Mouse (Mus musculus) hindbrain, embryonic 11.5 days (tissue): Measurements from ENCODE around the gene Has1. TPM values are rescaled to one million over a fixed set of nuclear protein-coding genes. Genes with fewer than 3 reads are reported as not detected.

Experiments used
- ATAC-seq: fragments of 200-750 bp; cut with Nextera tagmentation; 2 replicates; pipeline ENCODE4 v1.8.0; 2017; ENCODE audit warnings: mild to moderate bottlenecking, moderate TSS enrichment, moderate library complexity; ENCODE audit not compliant: low FRiP score
- DNase-seq: peaks from one replicate; pipeline ENCODE4 v3.0.0-alpha.2; 2015; ENCODE audit warnings: low spot score
- H3K27ac ChIP-seq: fragments of 300-500 bp; sonication (generic); 2 replicates; pipeline ENCODE4 v1.5.1; 2014; ENCODE audit warnings: mild to moderate bottlenecking, low read depth, low read length
- H3K27me3 ChIP-seq: fragments of 300-500 bp; sonication (generic); 2 replicates; pipeline ENCODE4 v1.6.1; 2014; ENCODE audit warnings: mild to moderate bottlenecking, low read length, moderate library complexity, mixed read lengths; ENCODE audit not compliant: control insufficient read depth, insufficient read depth
- H3K36me3 ChIP-seq: fragments of 300-500 bp; sonication (generic); 2 replicates; pipeline ENCODE4 v1.6.1; 2014; ENCODE audit warnings: mild to moderate bottlenecking, low read length, moderate library complexity, mixed read lengths; ENCODE audit not compliant: control insufficient read depth, insufficient read depth
- H3K4me1 ChIP-seq: fragments of 300-500 bp; sonication (generic); replicated peaks from 2 replicates; pipeline ENCODE4 v1.6.1; 2014; ENCODE audit warnings: low read length, mixed read lengths; ENCODE audit not compliant: control insufficient read depth, insufficient read depth
- H3K4me2 ChIP-seq: fragments of 300-500 bp; sonication (generic); replicated peaks from 2 replicates; pipeline ENCODE4 v1.6.1; 2014; ENCODE audit warnings: mild to moderate bottlenecking, low read depth, low read length
- H3K4me3 ChIP-seq: fragments of 300-500 bp; sonication (generic); 2 replicates; pipeline ENCODE4 v1.5.1; 2014; ENCODE audit warnings: low read depth, low read length
- H3K9ac ChIP-seq: fragments of 300-500 bp; sonication (generic); 2 replicates; pipeline ENCODE4 v1.6.1; 2014; ENCODE audit warnings: low read depth, low read length
- H3K9me3 ChIP-seq: fragments of 300-500 bp; sonication (generic); 2 replicates; pipeline ENCODE4 v1.6.1; 2016; ENCODE audit warnings: low read length; ENCODE audit not compliant: control insufficient read depth
- WGBS: fragments of 180-500 bp; shearing (Covaris S2); extraction: QIAGEN DNeasy Blood & Tissue Kit; methylation state at CpG from one replicate; pipeline ENCODE4 v1.1.7; 2014; 5-methylcytosine and 5-hydroxymethylcytosine counted together
- polyA plus RNA-seq: library from polyadenylated mRNA; unstranded; fragments of >200 nt; fragmentation: Nextera tagmentation; extraction: Ambion mirVana; gene quantifications from 2 replicates; pipeline ENCODE4 v1.2.1, GENCODE M21; 2014

Gene Has1
- polyA plus RNA-seq, 1 experiment from 2014 or later = 2.6 TPM

GRCm38 (mm10) chr17:17837426-17837825 lies 17.6 kb downstream of the Has1 start:
- Histone ChIP-seq H3K27me3 (no peaks in the 10 kb centered on the region), H3K4me1 (peaks cover 10% of the 10 kb centered on the region)

GRCm38 (mm10) chr17:17836101-17836500 lies 18.9 kb downstream of the Has1 start:
- 82% methylated on average over 5 of the region's 5 CpGs for WGBS
- no peak overlapping the region for H3K4me3 ChIP-seq
- H3K4me2 ChIP-seq = no peak overlapping the region
- H3K27ac ChIP-seq = no peak overlapping the region
- ATAC-seq (no peak), DNase-seq (no peak)
- H3K36me3 ChIP-seq = peaks cover 5% of the 10 kb centered on the region; the same call in 1 of the 2 replicates
- no peak overlapping the region for H3K9ac ChIP-seq
- H3K4me1 ChIP-seq = peaks cover 14% of the 10 kb centered on the region
- no peaks in the 10 kb centered on the region for H3K9me3 ChIP-seq
- no peaks in the 10 kb centered on the region for H3K27me3 ChIP-seq

More at GRCm38 (mm10) chr17:17837426-17837825, 17.6 kb downstream of the Has1 start:
- DNase-seq (no peak), ATAC-seq (peak; percentile 4; the same call in 1 of the 2 replicates)
- H3K36me3 ChIP-seq = no peaks in the 10 kb centered on the region
- no peaks in the 10 kb centered on the region for H3K9me3 ChIP-seq
- peak overlapping the region; percentile 36; the same call in 1 of the 2 replicates for H3K4me3 ChIP-seq
- H3K4me2 ChIP-seq = peak overlapping the region; percentile 56
- peak overlapping the region; percentile 67; the same call in 1 of the 2 replicates for H3K27ac ChIP-seq
- peak overlapping the region; percentile 53; the same call in 1 of the 2 replicates for H3K9ac ChIP-seq
- WGBS = 13% methylated on average over 13 of the region's 13 CpGs

GRCm38 (mm10) chr17:17834896-17835295 lies 20.1 kb downstream of the Has1 start:
- WGBS = 16% methylated on average over 1 of the region's 1 CpGs
- peaks cover 8% of the 10 kb centered on the region; the same call in 1 of the 2 replicates for H3K36me3 ChIP-seq
- H3K4me2 ChIP-seq = no peak overlapping the region
- H3K9me3 ChIP-seq = no peaks in the 10 kb centered on the region
- ATAC-seq (no peak), DNase-seq (no peak)
- peaks cover 25% of the 10 kb centered on the region for H3K4me1 ChIP-seq
- H3K27me3 ChIP-seq = no peaks in the 10 kb centered on the region
- H3K27ac ChIP-seq = no peak overlapping the region
- no peak overlapping the region for H3K4me3 ChIP-seq
- H3K9ac ChIP-seq = no peak overlapping the region

GRCm38 (mm10) chr17:17830731-17831130 lies 24.3 kb downstream of the Has1 start:
- H3K4me1 ChIP-seq = peaks cover 15% of the 10 kb centered on the region
- H3K9me3 ChIP-seq = no peaks in the 10 kb centered on the region
- peak overlapping the region; percentile 80 for H3K4me2 ChIP-seq
- ATAC-seq = no peak
- H3K9ac ChIP-seq = peak overlapping the region; percentile 92; the same call in 1 of the 2 replicates
- 68% methylated on average over 7 of the region's 7 CpGs for WGBS
- H3K27me3 ChIP-seq = no peaks in the 10 kb centered on the region
- no peak overlapping the region for H3K27ac ChIP-seq
- DNase-seq = no peak
- H3K4me3 ChIP-seq = peak overlapping the region; percentile 56
- H3K36me3 ChIP-seq = peaks cover 8% of the 10 kb centered on the region; the same call in 1 of the 2 replicates

GRCm38 (mm10) chr17:17829816-17830535 lies 25.0 kb downstream of the Has1 start:
- H3K4me2 ChIP-seq = peak overlapping the region; percentile 80
- no peaks in the 10 kb centered on the region for H3K27me3 ChIP-seq
- DNase-seq (no peak), ATAC-seq (no peak)
- H3K27ac ChIP-seq = peak overlapping the region; percentile 98; the same call in 1 of the 2 replicates
- peaks cover 15% of the 10 kb centered on the region for H3K4me1 ChIP-seq
- H3K4me3 ChIP-seq = peak overlapping the region; percentile 56
- H3K36me3 ChIP-seq = peaks cover 8% of the 10 kb centered on the region; the same call in 1 of the 2 replicates
- WGBS = 54% methylated on average over 23 of the region's 23 CpGs
- no peaks in the 10 kb centered on the region for H3K9me3 ChIP-seq
- peak overlapping the region; percentile 92 for H3K9ac ChIP-seq

- DNase-seq = no peak
- Histone ChIP-seq H3K4me2 (peak overlapping the region; percentile 80), H3K27ac (peak overlapping the region; percentile 98)
These were observed 25.8 kb downstream of the Has1 start for GRCm38 (mm10) chr17:17829052-17829785.

GRCm38 (mm10) chr17:17828191-17828981 lies 26.6 kb downstream of the Has1 start:
- Histone ChIP-seq H3K36me3 (peaks cover 8% of the 10 kb centered on the region; the same call in 1 of the 2 replicates), H3K9me3 (no peaks in the 10 kb centered on the region), H3K27ac (peak overlapping the region; percentile 98), H3K4me3 (peak overlapping the region; percentile 56), H3K4me1 (peaks cover 15% of the 10 kb centered on the region), H3K9ac (peak overlapping the region; percentile 92), H3K27me3 (no peaks in the 10 kb centered on the region), H3K4me2 (peak overlapping the region; percentile 80)
- WGBS = 0% methylated on average over 5 of the region's 15 CpGs
- peak; percentile 76 for ATAC-seq
- peak; percentile 92 for DNase-seq

More at GRCm38 (mm10) chr17:17829052-17829785, 25.8 kb downstream of the Has1 start:
- 5% methylated on average over 6 of the region's 6 CpGs for WGBS
- Histone ChIP-seq H3K36me3 (peaks cover 8% of the 10 kb centered on the region; the same call in 1 of the 2 replicates), H3K9ac (peak overlapping the region; percentile 92), H3K9me3 (no peaks in the 10 kb centered on the region), H3K4me3 (peak overlapping the region; percentile 56), H3K27me3 (no peaks in the 10 kb centered on the region), H3K4me1 (peaks cover 15% of the 10 kb centered on the region)
- ATAC-seq = no peak

GRCm38 (mm10) chr17:17827658-17828190 lies 27.3 kb downstream of the Has1 start:
- 0% methylated on average over 12 of the region's 13 CpGs for WGBS
- DNase-seq = peak; percentile 90
- Histone ChIP-seq H3K9me3 (no peaks in the 10 kb centered on the region), H3K9ac (peak overlapping the region; percentile 92), H3K4me2 (peak overlapping the region; percentile 80), H3K4me3 (peak overlapping the region; percentile 56), H3K4me1 (peaks cover 15% of the 10 kb centered on the region), H3K27ac (peak overlapping the region; percentile 98), H3K27me3 (no peaks in the 10 kb centered on the region), H3K36me3 (peaks cover 8% of the 10 kb centered on the region; the same call in 1 of the 2 replicates)
- peak; percentile 70 for ATAC-seq
